In the genomic region with DNA sequence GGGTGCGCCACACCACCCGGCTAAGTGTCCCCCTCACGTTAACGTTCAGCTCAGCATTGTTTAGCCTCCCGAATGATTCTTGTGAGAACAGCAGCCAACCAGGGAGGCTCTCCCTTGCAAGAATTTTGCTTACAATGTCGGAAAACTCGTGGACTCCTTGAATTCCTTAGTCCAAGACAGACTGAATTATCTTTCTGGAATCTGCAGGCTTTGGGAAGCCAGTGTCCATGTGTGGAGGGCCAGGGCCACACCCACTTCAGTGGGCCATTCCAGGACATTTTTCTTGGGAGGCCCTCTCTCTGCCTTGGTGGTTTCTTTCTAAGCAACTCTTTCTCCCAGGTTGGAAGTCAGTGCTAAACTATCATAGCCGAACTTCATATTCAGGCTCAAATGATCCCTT, we compare ENCODE assay signal across 17 mouse cellular contexts. TPM values are rescaled to one million over a fixed set of nuclear protein-coding genes. Genes with fewer than 3 reads are reported as not detected.
DNase-seq lines count a peak whose midpoint lies in the region; ATAC-seq lines count a peak whose summit lies in the region.
"Had no signal": no experiment of that assay in that cellular context is flagged by ENCODE, and none has a peak within 500 bp of the region (broad histone marks: within the 10 kb centered on the region; RNA-seq: fewer than 3 reads in every experiment).

No protein-coding gene starts in this region.

- no peaks in the 10 kb centered on the region for H3K36me3 ChIP-seq in heart, embryonic 15.5 days
- H3K36me3 ChIP-seq in embryonic facial prominence, embryonic 13.5 days: no peaks in the 10 kb centered on the region
- no peaks in the 10 kb centered on the region for H3K36me3 ChIP-seq in limb, embryonic 15.5 days
- no peaks in the 10 kb centered on the region for H3K36me3 ChIP-seq in neural tube, embryonic 15.5 days
- H3K36me3 ChIP-seq: G1E; hindbrain, embryonic 12.5 days; neural tube, embryonic 13.5 days had no signal

- no peak overlapping the region for H3K4me2 ChIP-seq in heart, embryonic 15.5 days
- no peak overlapping the region for H3K4me2 ChIP-seq in embryonic facial prominence, embryonic 13.5 days
- no peak overlapping the region for H3K4me2 ChIP-seq in limb, embryonic 15.5 days
- no peak overlapping the region for H3K4me2 ChIP-seq in neural tube, embryonic 15.5 days
- H3K4me2 ChIP-seq: hindbrain, embryonic 12.5 days; neural tube, embryonic 13.5 days had no signal

- 73% methylated on average over 8 of the region's 8 CpGs for WGBS in heart, embryonic 15.5 days
- WGBS in embryonic facial prominence, embryonic 13.5 days: 64% methylated on average over 8 of the region's 8 CpGs
- WGBS in limb, embryonic 15.5 days: 74% methylated on average over 8 of the region's 8 CpGs
- WGBS in neural tube, embryonic 15.5 days: 87% methylated on average over 8 of the region's 8 CpGs

- peaks cover 15% of the 10 kb centered on the region for H3K4me1 ChIP-seq in heart, embryonic 15.5 days (replicated peaks)
- H3K4me1 ChIP-seq in embryonic facial prominence, embryonic 13.5 days: peaks cover 39% of the 10 kb centered on the region
- peaks cover 33% of the 10 kb centered on the region for H3K4me1 ChIP-seq in limb, embryonic 15.5 days
- peaks cover 14% of the 10 kb centered on the region for H3K4me1 ChIP-seq in neural tube, embryonic 15.5 days

- no peak overlapping the region for H3K4me3 ChIP-seq in heart, embryonic 15.5 days
- H3K4me3 ChIP-seq in embryonic facial prominence, embryonic 13.5 days: no peak overlapping the region
- H3K4me3 ChIP-seq in limb, embryonic 15.5 days: no peak overlapping the region
- H3K4me3 ChIP-seq in neural tube, embryonic 15.5 days (replicated peaks): no peak overlapping the region
- H3K4me3 ChIP-seq: erythroblast, embryonic 14.5 days; hindbrain, embryonic 12.5 days; neural tube, embryonic 13.5 days had no signal

- ATAC-seq in heart, embryonic 15.5 days (replicated peaks; ENCODE audit: insufficient number of reproducible peaks, insufficient read depth, low FRiP score, low read depth): no peak
- no peak for ATAC-seq in embryonic facial prominence, embryonic 13.5 days (ENCODE audit: insufficient number of reproducible peaks, insufficient read depth, low FRiP score, low TSS enrichment, low read depth)
- ATAC-seq in limb, embryonic 15.5 days (ENCODE audit: insufficient number of reproducible peaks, low FRiP score, low TSS enrichment, low read depth): no peak
- no peak for ATAC-seq in neural tube, embryonic 15.5 days (ENCODE audit: low FRiP score)

- H3K9me3 ChIP-seq in heart, embryonic 15.5 days (replicated peaks): no peaks in the 10 kb centered on the region
- H3K9me3 ChIP-seq in embryonic facial prominence, embryonic 13.5 days: no peaks in the 10 kb centered on the region
- H3K9me3 ChIP-seq in limb, embryonic 15.5 days: no peaks in the 10 kb centered on the region
- H3K9me3 ChIP-seq in neural tube, embryonic 15.5 days (replicated peaks): no peaks in the 10 kb centered on the region
- H3K9me3 ChIP-seq: G1E; hindbrain, embryonic 12.5 days; neural tube, embryonic 13.5 days had no signal

- no peak for DNase-seq in heart, adult 9 months (ENCODE audit: low spot score in 2 of 2)
- DNase-seq in 3T3-L1 (ENCODE audit: low read depth, low spot score): peak; percentile 59
- no peak for DNase-seq in spleen, adult 18-20 months
- DNase-seq: adrenal gland, postnatal 10 days; cerebellum, adult 18-20 months; kidney, adult 2 months; liver; lung, adult 2 months; thymus, postnatal 36 days had no signal

- H3K27me3 ChIP-seq in heart, embryonic 15.5 days: no peaks in the 10 kb centered on the region
- H3K27me3 ChIP-seq in embryonic facial prominence, embryonic 13.5 days: no peaks in the 10 kb centered on the region; the same call in 1 of the 2 replicates
- H3K27me3 ChIP-seq in limb, embryonic 15.5 days: no peaks in the 10 kb centered on the region
- no peaks in the 10 kb centered on the region for H3K27me3 ChIP-seq in neural tube, embryonic 15.5 days (replicated peaks)
- H3K27me3 ChIP-seq: hindbrain, embryonic 12.5 days had no signal

- H3K27ac ChIP-seq in heart, embryonic 15.5 days: peak overlapping the region; percentile 48; the same call in 1 of the 2 replicates
- H3K27ac ChIP-seq in embryonic facial prominence, embryonic 13.5 days: peak overlapping the region; percentile 95
- H3K27ac ChIP-seq in limb, embryonic 15.5 days: peak overlapping the region; percentile 74
- no peak overlapping the region for H3K27ac ChIP-seq in neural tube, embryonic 15.5 days (replicated peaks)
- H3K27ac ChIP-seq: neural tube, embryonic 13.5 days had no signal

- no peak overlapping the region for H3K9ac ChIP-seq in heart, embryonic 15.5 days
- H3K9ac ChIP-seq in embryonic facial prominence, embryonic 13.5 days: no peak overlapping the region
- H3K9ac ChIP-seq in limb, embryonic 15.5 days: no peak overlapping the region
- H3K9ac ChIP-seq in neural tube, embryonic 15.5 days (replicated peaks): no peak overlapping the region
- H3K9ac ChIP-seq: hindbrain, embryonic 12.5 days; neural tube, embryonic 13.5 days had no signal

RNA-seq across cellular contexts. Expression of a gene that starts 46.6 kb away (rescaled TPM):
- polyA plus RNA-seq in heart, embryonic 15.5 days (2015; fragmentation: Nextera tagmentation; extraction: Ambion mirVana): 21.4 and 23.0 TPM in 2 replicates
- 10.7 and 13.6 TPM in 2 replicates for polyA plus RNA-seq in embryonic facial prominence, embryonic 13.5 days (2015; fragmentation: Nextera tagmentation; extraction: Ambion mirVana)
- 14.5 and 16.5 TPM in 2 replicates for polyA plus RNA-seq in limb, embryonic 15.5 days (2015; fragmentation: Nextera tagmentation; extraction: Ambion mirVana)
- polyA plus RNA-seq in neural tube, embryonic 15.5 days (2015; fragmentation: Nextera tagmentation; extraction: Ambion mirVana): 28.8 and 34.1 TPM in 2 replicates
